Mouse (Mus musculus) ES-Bruce4 (cell line): Measurements from ENCODE around the gene Myrip. TPM values are rescaled to one million over a fixed set of nuclear protein-coding genes. Genes with fewer than 3 reads are reported as not detected.

ENCODE experiments used
- H3K27ac ChIP-seq: 2 replicates; pipeline ENCODE4 v1.5.1; 2012; ENCODE audit warnings: low read length, inconsistent platforms; ENCODE audit not compliant: insufficient read depth
- H3K27me3 ChIP-seq: 2 replicates; pipeline ENCODE4 v1.6.1; 2012; ENCODE audit warnings: mild to moderate bottlenecking, low read length, inconsistent platforms; ENCODE audit not compliant: control insufficient read depth, poor library complexity, insufficient read depth, severe bottlenecking
- H3K36me3 ChIP-seq: 2 replicates; pipeline ENCODE4 v1.6.1; 2012; ENCODE audit warnings: inconsistent platforms, mild to moderate bottlenecking, low read length, moderate library complexity; ENCODE audit not compliant: control insufficient read depth, poor library complexity, insufficient read depth, severe bottlenecking
- H3K4me1 ChIP-seq: one replicate; pipeline ENCODE4 v1.8.1; 2011; ENCODE audit warnings: low read length; ENCODE audit not compliant: control insufficient read depth, insufficient read depth
- H3K4me3 ChIP-seq: 2 replicates; pipeline ENCODE4 v1.5.1; 2011; ENCODE audit warnings: low read depth, mild to moderate bottlenecking, low read length
- H3K9ac ChIP-seq: 2 replicates; pipeline ENCODE4 v1.6.1; 2012; ENCODE audit warnings: low read depth, mild to moderate bottlenecking, inconsistent platforms; ENCODE audit not compliant: poor library complexity, severe bottlenecking
- H3K9me3 ChIP-seq: replicated peaks from 2 replicates; pipeline ENCODE4 v1.6.1; 2012; ENCODE audit warnings: mild to moderate bottlenecking, low read length, inconsistent platforms; ENCODE audit not compliant: control insufficient read depth, poor library complexity, insufficient read depth, severe bottlenecking
- CTCF ChIP-seq: IDR thresholded peaks from one replicate; pipeline ENCODE4 v1.8.1; 2011; ENCODE audit warnings: low read depth, low read length
- EP300 ChIP-seq: IDR thresholded peaks from 2 replicates; pipeline ENCODE4 v1.6.1; 2011; ENCODE audit warnings: low read depth, low read length; ENCODE audit not compliant: insufficient read depth
- POLR2A ChIP-seq: IDR thresholded peaks from one replicate; pipeline ENCODE4 v1.8.1; 2011; ENCODE audit warnings: low read length; ENCODE audit not compliant: insufficient read depth
- polyA plus RNA-seq: library from polyadenylated mRNA; stranded (reverse); fragments of >200 nt; gene quantifications from 2 replicates; pipeline ENCODE4 v1.2.4, GENCODE M21; 2011; ENCODE audit warnings: low read depth; ENCODE audit not compliant: missing spikeins, insufficient read depth, insufficient read length

The Myrip gene
- polyA plus RNA-seq, 1 experiment: 0.24 TPM

DNA sequence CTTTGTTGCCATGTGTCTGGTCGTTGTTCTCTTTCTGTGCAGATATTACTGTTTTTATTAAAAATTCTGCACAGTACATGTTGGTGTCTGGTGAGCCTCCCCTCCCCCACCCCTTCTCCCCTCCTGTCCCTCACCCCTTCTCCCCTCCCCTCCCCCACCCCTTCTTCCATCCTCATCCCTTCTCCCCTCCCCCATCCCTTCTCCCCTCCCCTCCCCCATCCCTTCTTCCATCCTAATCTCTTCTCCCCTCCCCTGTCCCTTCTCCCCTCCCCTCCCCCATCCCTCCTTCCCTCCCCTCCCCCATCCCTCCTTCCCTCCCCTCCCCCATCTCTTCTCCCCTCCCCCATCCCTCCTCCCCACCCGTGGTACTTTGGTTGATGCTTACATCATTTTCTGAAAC is 135.5 kb downstream of the Myrip start:
- no peaks in the 10 kb centered on the region for H3K27me3 ChIP-seq
- no peaks in the 10 kb centered on the region for H3K9me3 ChIP-seq
- H3K4me1 ChIP-seq: no peaks in the 10 kb centered on the region
- H3K27ac ChIP-seq: no peak overlapping the region
- no peak overlapping the region for H3K9ac ChIP-seq
- H3K36me3 ChIP-seq: no peaks in the 10 kb centered on the region
- TF ChIP-seq EP300 (no peak), CTCF (no peak), POLR2A (no peak)
- no peak overlapping the region for H3K4me3 ChIP-seq

- Histone ChIP-seq H3K27me3 (no peaks in the 10 kb centered on the region), H3K27ac (no peak overlapping the region), H3K9ac (no peak overlapping the region), H3K36me3 (no peaks in the 10 kb centered on the region), H3K9me3 (no peaks in the 10 kb centered on the region), H3K4me3 (no peak overlapping the region), H3K4me1 (no peaks in the 10 kb centered on the region)
- TF ChIP-seq CTCF (no peak), EP300 (no peak), POLR2A (no peak)
Observed at GRCm38 (mm10) chr9:120437266-120437876, 136.1 kb downstream of the Myrip start.

DNA sequence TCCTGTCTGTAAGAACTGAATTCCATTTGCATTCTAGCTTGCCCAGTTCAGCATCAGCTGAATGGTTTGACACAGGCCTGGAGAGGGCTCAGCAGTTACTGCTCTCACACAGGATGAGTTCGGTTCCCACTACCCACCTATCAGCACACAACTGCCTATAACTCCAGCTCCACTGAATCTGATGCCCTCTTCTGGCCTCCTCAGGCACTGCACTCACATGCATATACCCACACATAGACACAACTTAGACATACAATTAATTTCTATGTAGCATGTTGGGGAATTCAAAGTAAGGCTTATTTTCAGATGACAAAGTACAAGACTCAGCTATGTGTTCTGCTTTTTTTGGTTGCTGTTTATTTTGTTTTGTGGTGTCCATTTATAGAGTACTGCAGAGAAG is 137.0 kb downstream of the Myrip start:
- Histone ChIP-seq H3K27ac (no peak overlapping the region), H3K9me3 (no peaks in the 10 kb centered on the region), H3K27me3 (no peaks in the 10 kb centered on the region), H3K9ac (no peak overlapping the region), H3K4me3 (no peak overlapping the region), H3K4me1 (no peaks in the 10 kb centered on the region), H3K36me3 (no peaks in the 10 kb centered on the region)
- no peak for TF ChIP-seq CTCF
- no peak for TF ChIP-seq POLR2A
- TF ChIP-seq EP300: no peak

- Histone ChIP-seq H3K9me3 (no peaks in the 10 kb centered on the region), H3K9ac (no peak overlapping the region), H3K27me3 (no peaks in the 10 kb centered on the region), H3K4me3 (no peak overlapping the region), H3K36me3 (no peaks in the 10 kb centered on the region), H3K27ac (no peak overlapping the region), H3K4me1 (no peaks in the 10 kb centered on the region)
- TF ChIP-seq CTCF (no peak), EP300 (no peak), POLR2A (no peak)
Observed at GRCm38 (mm10) chr9:120438781-120439180, 137.5 kb downstream of the Myrip start.

- Histone ChIP-seq H3K4me1 (no peaks in the 10 kb centered on the region), H3K36me3 (no peaks in the 10 kb centered on the region), H3K9ac (no peak overlapping the region), H3K4me3 (no peak overlapping the region), H3K27ac (no peak overlapping the region), H3K9me3 (no peaks in the 10 kb centered on the region), H3K27me3 (no peaks in the 10 kb centered on the region)
- no peak for TF ChIP-seq CTCF
- no peak for TF ChIP-seq POLR2A
- no peak for TF ChIP-seq EP300
Observed at GRCm38 (mm10) chr9:120444642-120445041, 143.3 kb downstream of the Myrip start.

GRCm38 (mm10) chr9:120449696-120450329 is 148.5 kb downstream of the Myrip start:
- Histone ChIP-seq H3K4me1 (no peaks in the 10 kb centered on the region), H3K36me3 (no peaks in the 10 kb centered on the region), H3K9ac (no peak overlapping the region), H3K27me3 (no peaks in the 10 kb centered on the region), H3K27ac (no peak overlapping the region), H3K4me3 (no peak overlapping the region), H3K9me3 (no peaks in the 10 kb centered on the region)
- TF ChIP-seq CTCF: no peak
- no peak for TF ChIP-seq POLR2A
- no peak for TF ChIP-seq EP300
